Mouse (Mus musculus) midbrain, embryonic 14.5 days (tissue): ENCODE data around the gene Ino80b. TPM values are rescaled to one million over a fixed set of nuclear protein-coding genes. Genes with fewer than 3 reads are reported as not detected.

Source experiments
- ATAC-seq: fragments of 200-750 bp; cut with Nextera tagmentation; 2 replicates; pipeline ENCODE4 v1.8.0; 2017; ENCODE audit warnings: moderate number of reproducible peaks, moderate library complexity; ENCODE audit not compliant: low FRiP score, low TSS enrichment
- DNase-seq: peaks from one replicate; pipeline ENCODE4 v3.0.0-alpha.2; 2015
- H3K27ac ChIP-seq: fragments of 300-500 bp; sonication (generic); replicated peaks from 2 replicates; pipeline ENCODE4 v1.5.1; 2014; ENCODE audit warnings: mild to moderate bottlenecking, low read depth, low read length, moderate library complexity
- H3K27me3 ChIP-seq: fragments of 300-500 bp; sonication (generic); 2 replicates; pipeline ENCODE4 v1.6.1; 2014; ENCODE audit warnings: low read length, control low read depth, mixed read lengths; ENCODE audit not compliant: control insufficient read depth, insufficient read depth
- H3K36me3 ChIP-seq: fragments of 300-500 bp; sonication (generic); 2 replicates; pipeline ENCODE4 v1.6.1; 2014; ENCODE audit warnings: low read length, control low read depth; ENCODE audit not compliant: control insufficient read depth, insufficient read depth
- H3K4me1 ChIP-seq: fragments of 300-500 bp; sonication (generic); 2 replicates; pipeline ENCODE4 v1.6.1; 2014; ENCODE audit warnings: mild to moderate bottlenecking, antibody characterized with exemption, low read length, control low read depth; ENCODE audit not compliant: control insufficient read depth, insufficient read depth
- H3K4me2 ChIP-seq: fragments of 300-500 bp; sonication (generic); 2 replicates; pipeline ENCODE4 v1.6.1; 2014; ENCODE audit warnings: mild to moderate bottlenecking, low read length, moderate library complexity
- H3K4me3 ChIP-seq: fragments of 300-500 bp; sonication (generic); replicated peaks from 2 replicates; pipeline ENCODE4 v1.5.1; 2014; ENCODE audit warnings: low read depth, low read length
- H3K9ac ChIP-seq: fragments of 300-500 bp; sonication (generic); replicated peaks from 2 replicates; pipeline ENCODE4 v1.6.1; 2014; ENCODE audit warnings: mild to moderate bottlenecking, low read length, moderate library complexity
- H3K9me3 ChIP-seq: fragments of 300-500 bp; sonication (generic); 2 replicates; pipeline ENCODE4 v1.6.1; 2016; ENCODE audit warnings: low read length, control low read depth, mixed read lengths; ENCODE audit not compliant: control insufficient read depth
- WGBS: fragments of 180-500 bp; shearing (Covaris S2); extraction: QIAGEN DNeasy Blood & Tissue Kit; methylation state at CpG from one replicate; pipeline ENCODE4 v1.1.7; 2014; 5-methylcytosine and 5-hydroxymethylcytosine counted together
- polyA plus RNA-seq: library from polyadenylated mRNA; unstranded; fragments of >200 nt; fragmentation: Nextera tagmentation; extraction: Ambion mirVana; gene quantifications from 2 replicates; pipeline ENCODE4 v1.2.1, GENCODE M21; 2014

Ino80b gene
- polyA plus RNA-seq, 1 experiment from 2014 or later, result 13.1 TPM

GRCm38 (mm10) chr6:83087926-83088260 lies 37.3 kb downstream of the Ino80b start:
- Histone ChIP-seq H3K9ac (no peak overlapping the region), H3K4me3 (no peak overlapping the region; the same call in 1 of the 2 replicates), H3K4me2 (peak overlapping the region; percentile 25; the same call in 1 of the 2 replicates), H3K9me3 (no peaks in the 10 kb centered on the region), H3K27me3 (peaks cover 76% of the 10 kb centered on the region), H3K27ac (no peak overlapping the region), H3K36me3 (no peaks in the 10 kb centered on the region), H3K4me1 (no peaks in the 10 kb centered on the region)
- DNase-seq (no peak), ATAC-seq (no peak)
- WGBS, result 3% methylated on average over 9 of the region's 9 CpGs

DNA sequence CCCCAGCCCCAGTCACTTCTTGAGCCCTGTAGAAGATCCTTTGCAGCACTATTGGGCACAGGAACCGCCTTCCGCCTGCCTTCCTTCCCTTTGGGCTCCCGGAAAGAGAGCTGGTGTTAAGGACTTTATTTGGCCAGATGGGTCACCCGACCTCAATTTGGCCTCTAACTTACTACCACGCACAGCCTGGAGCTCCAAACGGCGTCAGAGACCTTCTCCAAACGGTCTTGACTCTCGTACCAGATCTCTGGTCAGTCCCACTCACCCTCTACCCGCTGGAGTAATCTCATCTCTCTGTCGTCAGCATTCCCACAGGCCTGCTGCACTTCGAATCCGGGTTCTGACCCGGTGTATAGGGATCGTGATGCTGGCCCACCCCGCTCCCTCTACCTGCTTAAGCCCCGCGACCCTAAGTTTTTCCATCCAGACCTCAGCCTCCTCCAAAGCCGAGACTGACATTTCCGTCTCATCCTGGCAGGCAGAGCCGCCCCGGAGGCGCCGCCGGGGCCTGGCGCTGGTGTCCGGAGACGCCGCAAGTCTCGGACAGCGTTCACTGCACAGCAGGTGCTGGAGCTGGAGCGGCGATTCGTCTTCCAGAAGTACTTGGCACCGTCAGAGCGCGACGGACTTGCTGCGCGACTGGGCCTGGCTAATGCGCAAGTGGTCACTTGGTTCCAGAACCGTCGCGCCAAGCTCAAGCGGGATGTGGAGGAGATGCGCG lies 37.9 kb downstream of the Ino80b start:
- no peak for ATAC-seq
- under 1% methylated on average over 47 of the region's 47 CpGs for WGBS
- no peak overlapping the region; the same call in 1 of the 2 replicates for H3K4me3 ChIP-seq
- no peak for DNase-seq
- no peaks in the 10 kb centered on the region for H3K4me1 ChIP-seq
- H3K36me3 ChIP-seq, result peaks cover 2% of the 10 kb centered on the region; the same call in 1 of the 2 replicates
- no peak overlapping the region for H3K9ac ChIP-seq
- no peak overlapping the region for H3K27ac ChIP-seq
- peaks cover 82% of the 10 kb centered on the region for H3K27me3 ChIP-seq
- no peaks in the 10 kb centered on the region for H3K9me3 ChIP-seq
- peak overlapping the region; percentile 25; the same call in 1 of the 2 replicates for H3K4me2 ChIP-seq

DNA sequence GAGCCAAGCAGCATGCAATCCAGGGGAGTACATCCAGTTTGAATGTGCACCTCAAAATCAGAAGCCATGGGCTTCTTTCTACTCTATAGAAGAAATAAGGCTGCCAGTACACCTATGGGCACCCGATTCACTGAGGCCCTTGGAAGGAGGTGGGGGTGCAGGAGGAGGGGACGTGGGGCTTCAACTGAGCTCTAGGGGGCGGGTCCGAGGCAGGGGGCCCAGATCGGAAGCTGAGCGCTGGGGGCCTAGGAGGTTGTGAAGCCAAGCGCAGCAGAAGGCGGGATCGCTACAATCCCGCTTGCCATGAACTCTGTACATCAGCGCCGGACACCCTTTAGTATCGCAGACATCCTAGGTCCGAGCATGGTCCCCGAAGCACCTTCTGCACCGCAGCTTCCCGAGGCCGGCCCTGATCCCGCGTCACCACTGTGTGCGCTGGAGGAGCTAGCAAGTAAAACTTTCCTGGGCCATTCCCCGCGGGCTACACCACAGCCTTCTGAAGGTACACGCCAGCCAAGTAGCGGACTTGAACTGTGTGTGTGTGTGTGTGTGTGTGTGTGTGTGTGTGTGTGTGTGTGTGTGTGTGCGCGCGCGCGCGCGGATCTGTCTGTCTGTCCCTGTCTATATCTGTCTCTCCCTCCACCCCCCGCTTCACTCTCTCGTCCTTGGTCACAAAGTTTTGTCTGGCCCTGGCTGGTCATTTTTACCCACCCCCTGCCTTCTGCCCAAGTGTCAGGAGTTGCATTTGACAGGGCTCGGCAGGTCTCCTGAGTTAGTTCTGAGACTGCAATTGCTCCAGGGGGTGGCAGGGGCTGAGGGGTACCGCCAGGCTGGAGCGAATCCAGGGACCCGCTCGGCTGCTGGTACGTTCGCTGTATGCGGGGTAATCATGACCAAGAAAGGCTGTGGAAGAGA lies 38.9 kb downstream of the Ino80b start, which contains the start of gene Lbx2:
TSS of gene Lbx2 (plus strand) at position 247 of the 915 bp plus-strand sequence.
- no peak for ATAC-seq
- Histone ChIP-seq H3K27ac (no peak within 1 kb of the TSS), H3K27me3 (peaks cover 77% of the 10 kb centered on the region), H3K9ac (no peak within 1 kb of the TSS), H3K4me2 (no peak within 1 kb of the TSS), H3K4me3 (no peak within 1 kb of the TSS), H3K36me3 (peaks cover 5% of the 10 kb centered on the region), H3K9me3 (no peaks in the 10 kb centered on the region), H3K4me1 (no peaks in the 10 kb centered on the region)
- no peak for DNase-seq
- WGBS, result 2% methylated on average over 42 of the region's 42 CpGs

DNA sequence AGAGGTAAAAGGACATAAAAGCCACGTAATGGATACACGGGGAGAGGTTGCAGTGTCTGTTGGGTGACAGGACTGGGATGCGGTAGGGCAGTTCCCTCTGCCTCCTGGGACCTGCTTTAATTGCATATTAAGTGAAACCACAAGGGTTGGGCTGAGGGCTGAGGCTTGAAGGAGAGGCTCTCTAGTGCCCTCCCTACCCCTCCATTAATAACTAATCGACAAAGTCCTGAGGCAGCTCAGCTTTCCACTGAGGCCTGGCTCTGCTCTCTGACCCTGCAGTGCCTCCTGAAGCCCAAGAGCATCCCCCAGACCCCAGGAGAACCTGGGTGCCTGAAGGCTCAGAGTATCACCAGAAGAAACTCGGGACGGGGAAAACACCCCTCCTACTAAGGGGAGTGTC lies 40.8 kb downstream of the Ino80b start:
- Histone ChIP-seq H3K27ac (no peak overlapping the region), H3K4me2 (no peak overlapping the region), H3K36me3 (peaks cover 20% of the 10 kb centered on the region), H3K4me1 (peaks cover 3% of the 10 kb centered on the region), H3K9me3 (no peaks in the 10 kb centered on the region), H3K4me3 (no peak overlapping the region), H3K9ac (no peak overlapping the region), H3K27me3 (peaks cover 66% of the 10 kb centered on the region)
- ATAC-seq (no peak), DNase-seq (no peak)
- 6% methylated on average over 6 of the region's 6 CpGs for WGBS

GRCm38 (mm10) chr6:83083497-83083896 lies 41.7 kb downstream of the Ino80b start:
- no peak overlapping the region for H3K9ac ChIP-seq
- no peaks in the 10 kb centered on the region for H3K9me3 ChIP-seq
- 12% methylated on average over 5 of the region's 5 CpGs for WGBS
- peaks cover 20% of the 10 kb centered on the region for H3K36me3 ChIP-seq
- H3K27ac ChIP-seq, result no peak overlapping the region
- peaks cover 58% of the 10 kb centered on the region for H3K27me3 ChIP-seq
- peaks cover 9% of the 10 kb centered on the region for H3K4me1 ChIP-seq
- DNase-seq (no peak), ATAC-seq (no peak)
- no peak overlapping the region for H3K4me3 ChIP-seq
- H3K4me2 ChIP-seq, result no peak overlapping the region

- Histone ChIP-seq H3K36me3 (peaks cover 20% of the 10 kb centered on the region), H3K4me3 (no peak overlapping the region), H3K27ac (no peak overlapping the region), H3K9me3 (no peaks in the 10 kb centered on the region), H3K4me1 (peaks cover 14% of the 10 kb centered on the region), H3K27me3 (peaks cover 40% of the 10 kb centered on the region), H3K4me2 (no peak overlapping the region), H3K9ac (no peak overlapping the region)
- 95% methylated on average over 5 of the region's 5 CpGs for WGBS
- DNase-seq (no peak), ATAC-seq (no peak)
Observed at GRCm38 (mm10) chr6:83080210-83080609, 45.0 kb downstream of the Ino80b start.

DNA sequence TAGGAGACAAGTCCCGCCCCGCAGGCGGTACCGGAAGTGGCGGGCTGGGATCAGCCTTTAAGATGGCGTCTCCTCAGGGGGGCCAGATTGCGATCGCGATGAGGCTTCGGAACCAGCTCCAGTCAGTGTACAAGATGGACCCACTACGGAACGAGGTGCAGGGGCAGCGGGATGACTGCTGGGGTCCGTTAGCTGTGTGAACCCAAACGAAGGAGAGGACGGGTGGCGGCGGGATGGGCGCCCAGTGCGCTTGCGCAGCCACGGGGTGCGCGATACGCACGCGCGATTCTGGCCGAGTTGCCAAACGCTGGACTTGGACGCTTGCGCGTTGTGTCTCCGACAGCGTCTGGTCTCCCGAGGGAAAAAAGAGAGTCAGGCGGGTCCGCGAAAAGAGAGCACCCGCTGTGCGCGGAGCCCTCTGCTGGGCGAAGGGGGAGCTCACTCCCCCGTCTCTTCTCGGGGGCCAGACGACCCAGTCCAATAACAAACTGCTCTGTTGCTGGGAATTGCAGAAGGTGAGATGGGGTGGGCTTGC lies 46.8 kb downstream of the Ino80b start:
- peak; percentile 95 for ATAC-seq
- Histone ChIP-seq H3K27ac (peak overlapping the region; percentile 93), H3K9me3 (no peaks in the 10 kb centered on the region), H3K9ac (peak overlapping the region; percentile 76), H3K4me1 (peaks cover 14% of the 10 kb centered on the region), H3K4me2 (peak overlapping the region; percentile 96), H3K4me3 (peak overlapping the region; percentile 67), H3K27me3 (peaks cover 40% of the 10 kb centered on the region), H3K36me3 (peaks cover 20% of the 10 kb centered on the region)
- DNase-seq, result peak; percentile 100
- under 1% methylated on average over 46 of the region's 46 CpGs for WGBS

- Histone ChIP-seq H3K4me1 (peaks cover 14% of the 10 kb centered on the region), H3K27me3 (peaks cover 39% of the 10 kb centered on the region), H3K4me2 (peak within 1 kb of the TSS; percentile 96), H3K9me3 (no peaks in the 10 kb centered on the region), H3K27ac (peak within 1 kb of the TSS; percentile 93), H3K4me3 (peak within 1 kb of the TSS; percentile 67), H3K36me3 (peaks cover 20% of the 10 kb centered on the region), H3K9ac (peak within 1 kb of the TSS; percentile 76)
- peak; percentile 56 for DNase-seq
- ATAC-seq, result peak; percentile 77
- under 1% methylated on average over 54 of the region's 54 CpGs for WGBS
Observed at GRCm38 (mm10) chr6:83077630-83078323, 47.5 kb downstream of the Ino80b start, which contains the start of gene Pcgf1. TSS of gene Pcgf1 (plus strand) at chr6:83077869.
